Mouse (Mus musculus): ENCODE data around the gene Ptov1. TPM values are rescaled to one million over a fixed set of nuclear protein-coding genes. Genes with fewer than 3 reads are reported as not detected.

Gene Ptov1
- total and polyA plus RNA-seq, 3 experiments = 46.4 to 168 TPM; not detected in 1

- Histone ChIP-seq H3K79me2 (ENCODE audit: control insufficient read depth, insufficient read depth, low read length, poor library complexity) (peaks cover 28% of the 10 kb centered on the region), H3K4me3 (ENCODE audit: control insufficient read depth in 1 of 2, insufficient read depth in 1 of 2, low read depth in 2 of 2, low read length in 2 of 2) (no peak overlapping the region), H3K36me3 (ENCODE audit: control insufficient read depth in 1 of 2, insufficient read depth in 2 of 2, low read length in 2 of 2) (peaks cover 0 to 20% of the 10 kb centered on the region in 2 experiments; a peak in 2 of 4 replicates), H3K9me3 (replicated peaks; ENCODE audit: insufficient read depth, low read length) (no peaks in the 10 kb centered on the region), H3K4me1 (ENCODE audit: control insufficient read depth in 1 of 2, insufficient read depth in 2 of 2, low read length in 2 of 2) (peaks cover 5 to 31% of the 10 kb centered on the region in 2 experiments), H3K27ac (ENCODE audit: control insufficient read depth, low read depth, low read length) (no peak overlapping the region), H3K27me3 (ENCODE audit: control insufficient read depth in 1 of 2, insufficient read depth in 2 of 2, low read length in 2 of 2) (no peaks in the 10 kb centered on the region), H3K9ac (ENCODE audit: control insufficient read depth, low read depth, low read length, poor library complexity, severe bottlenecking) (no peak overlapping the region)
- TF ChIP-seq MAX (IDR thresholded peaks at IDR 0.05; ENCODE audit: low read length) (no peak), ELF1 (IDR thresholded peaks at IDR 0.05; ENCODE audit: low read depth, low read length) (no peak), POLR2A (IDR thresholded peaks at IDR 0.05; ENCODE audit: control insufficient read depth in 1 of 2, insufficient read depth in 1 of 2, low read depth in 1 of 2, low read length in 2 of 2, poor library complexity in 1 of 2) (peak in 1 of 2 experiments; percentile 14; a peak in 1 of 4 replicates), TAL1 (IDR thresholded peaks at IDR 0.05; ENCODE audit: low read length) (no peak), EP300 (IDR thresholded peaks at IDR 0.05; ENCODE audit: low read depth in 1 of 2, low read length in 2 of 2) (no peak), RAD21 (IDR thresholded peaks at IDR 0.05; ENCODE audit: low read depth, low read length) (no peak), USF1 (IDR thresholded peaks at IDR 0.05; ENCODE audit: low read depth, low read length) (0 out of 2 replicates have a peak, but pooled peaks have one; percentile 36), RCOR1 (IDR thresholded peaks at IDR 0.05; ENCODE audit: low read depth, low read length) (no peak), KAT2A (conservative IDR thresholded peaks at IDR 0.05; ENCODE audit: low read depth, low read length) (no peak), MAZ (IDR thresholded peaks at IDR 0.05; ENCODE audit: low read depth, low read length) (no peak), MXI1 (IDR thresholded peaks at IDR 0.05; ENCODE audit: low read depth, low read length) (no peak)
- no peak for DNase-seq (ENCODE audit: low read depth, low spot score)
Observed at GRCm38 (mm10) chr7:44854356-44855031, 15.1 kb downstream of the Ptov1 start.

GRCm38 (mm10) chr7:44853596-44854355 lies 15.8 kb downstream of the Ptov1 start:
- no peak overlapping the region for H3K27ac ChIP-seq (ENCODE audit: control insufficient read depth, low read depth, low read length)
- no peak for TF ChIP-seq RAD21 (IDR thresholded peaks at IDR 0.05; ENCODE audit: low read depth, low read length)
- no peak for TF ChIP-seq MAZ (IDR thresholded peaks at IDR 0.05; ENCODE audit: low read depth, low read length)
- no peak for TF ChIP-seq SMC3 (IDR thresholded peaks at IDR 0.05; ENCODE audit: low read depth, low read length)
- no peak for TF ChIP-seq UBTF (IDR thresholded peaks at IDR 0.05; ENCODE audit: borderline replicate concordance, insufficient read depth, low read depth, low read length)
- TF ChIP-seq BHLHE40 (IDR thresholded peaks at IDR 0.05; ENCODE audit: borderline replicate concordance, low read depth, low read length) = no peak
- no peak for TF ChIP-seq GATA1 (IDR thresholded peaks at IDR 0.05; ENCODE audit: low read depth, low read length)
- no peak for TF ChIP-seq TAL1 (IDR thresholded peaks at IDR 0.05; ENCODE audit: low read length)
- no peak for TF ChIP-seq MYB (IDR thresholded peaks at IDR 0.05; ENCODE audit: low read depth, low read length)
- no peak for TF ChIP-seq USF2 (IDR thresholded peaks at IDR 0.05; ENCODE audit: borderline replicate concordance in 1 of 2, insufficient read depth in 1 of 2, low read depth in 1 of 2, low read length in 2 of 2)
- no peak for TF ChIP-seq SIN3A (IDR thresholded peaks at IDR 0.05; ENCODE audit: low read length)
- TF ChIP-seq USF1 (IDR thresholded peaks at IDR 0.05; ENCODE audit: low read depth, low read length) = no peak; the same call in 1 of the 2 replicates
- no peak for TF ChIP-seq NRF1 (IDR thresholded peaks at IDR 0.05; ENCODE audit: insufficient read depth, low read depth, low read length, poor library complexity, severe bottlenecking)
- TF ChIP-seq ELF1 (IDR thresholded peaks at IDR 0.05; ENCODE audit: low read depth, low read length) = no peak
- TF ChIP-seq ZKSCAN1 (IDR thresholded peaks at IDR 0.05; ENCODE audit: low read depth, low read length) = no peak
- TF ChIP-seq ZC3H11A (IDR thresholded peaks at IDR 0.05; ENCODE audit: low read depth, low read length) = no peak
- H3K9ac ChIP-seq (ENCODE audit: control insufficient read depth, low read depth, low read length, poor library complexity, severe bottlenecking) = no peak overlapping the region
- H3K27me3 ChIP-seq (ENCODE audit: control insufficient read depth in 1 of 2, insufficient read depth in 2 of 2, low read length in 2 of 2) = no peaks in the 10 kb centered on the region
- no peaks in the 10 kb centered on the region for H3K9me3 ChIP-seq (replicated peaks; ENCODE audit: insufficient read depth, low read length)
- DNase-seq (ENCODE audit: low read depth, low spot score) = no peak
- no peak overlapping the region for H3K4me3 ChIP-seq (ENCODE audit: control insufficient read depth in 1 of 2, insufficient read depth in 1 of 2, low read depth in 2 of 2, low read length in 2 of 2)
- H3K4me1 ChIP-seq (ENCODE audit: control insufficient read depth in 1 of 2, insufficient read depth in 2 of 2, low read length in 2 of 2) = peaks cover 5 to 31% of the 10 kb centered on the region in 2 experiments
- peaks cover 0 to 20% of the 10 kb centered on the region in 2 experiments; a peak in 2 of 4 replicates for H3K36me3 ChIP-seq (ENCODE audit: control insufficient read depth in 1 of 2, insufficient read depth in 2 of 2, low read length in 2 of 2)
- peaks cover 27% of the 10 kb centered on the region for H3K79me2 ChIP-seq (ENCODE audit: control insufficient read depth, insufficient read depth, low read length, poor library complexity)
